Comparison of ENCODE assay signal across 8 mouse cellular contexts in the genomic region with DNA sequence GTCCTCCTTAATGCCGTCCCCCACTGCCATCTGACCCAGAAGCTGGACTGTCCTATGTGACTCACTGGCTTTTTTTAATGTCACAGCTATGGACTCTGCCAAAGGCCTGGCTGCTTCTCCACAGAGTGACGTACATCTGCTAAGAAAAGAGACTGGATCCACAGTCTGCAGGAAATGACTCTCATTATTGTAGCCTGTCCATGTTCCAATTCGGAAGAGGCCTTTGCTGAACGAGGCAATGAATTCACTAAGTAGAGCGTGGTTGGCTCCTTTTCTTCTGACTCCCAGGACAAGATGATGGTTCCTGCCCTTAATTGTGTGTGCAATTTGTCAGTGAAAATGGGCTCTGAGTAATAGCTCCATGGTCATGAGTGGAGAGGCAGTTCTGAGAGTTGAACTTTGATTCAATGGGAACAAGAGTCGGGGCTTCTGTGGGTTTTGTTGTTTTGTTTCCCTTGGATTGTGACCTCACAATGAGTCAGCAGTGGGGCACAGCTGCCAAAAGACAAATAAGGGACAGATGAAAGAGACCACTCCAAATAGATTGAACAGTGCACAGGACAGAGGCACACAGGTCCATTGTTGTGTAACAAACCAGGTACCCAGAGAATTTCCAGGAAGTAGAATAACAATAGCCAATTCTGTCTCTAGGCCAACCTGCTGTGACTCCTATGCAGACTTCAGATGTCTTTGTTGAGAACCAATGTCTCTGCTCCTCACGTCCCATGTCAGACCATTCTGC.
A peak's percentile ranks its signal among the peaks of the same experiment; 100 is the strongest.
DNase-seq lines count a peak whose midpoint lies in the region; ATAC-seq lines count a peak whose summit lies in the region.

No protein-coding gene starts in this region.

- WGBS in kidney, embryonic 15.5 days = 72% methylated on average over 7 of the region's 7 CpGs
- 67% methylated on average over 7 of the region's 7 CpGs for WGBS in heart, embryonic 13.5 days
- WGBS in hindbrain, embryonic 13.5 days = 55% methylated on average over 7 of the region's 7 CpGs

- no peak overlapping the region for H3K27ac ChIP-seq in kidney, embryonic 15.5 days
- H3K27ac ChIP-seq in heart, embryonic 13.5 days (replicated peaks) = peak overlapping the region; percentile 59
- H3K27ac ChIP-seq in hindbrain, embryonic 13.5 days = no peak overlapping the region

- H3K9me3 ChIP-seq in kidney, embryonic 15.5 days (replicated peaks) = no peaks in the 10 kb centered on the region
- 0 out of 2 replicates have a peak, but pooled peaks cover 4% of the 10 kb centered on the region for H3K9me3 ChIP-seq in heart, embryonic 13.5 days
- no peaks in the 10 kb centered on the region for H3K9me3 ChIP-seq in hindbrain, embryonic 13.5 days

- H3K4me3 ChIP-seq in kidney, embryonic 15.5 days (replicated peaks) = no peak overlapping the region
- H3K4me3 ChIP-seq in heart, embryonic 13.5 days = no peak overlapping the region
- H3K4me3 ChIP-seq in hindbrain, embryonic 13.5 days = no peak overlapping the region

- ATAC-seq in kidney, embryonic 15.5 days (replicated peaks; ENCODE audit: low FRiP score) = no peak
- no peak for ATAC-seq in heart, embryonic 13.5 days (ENCODE audit: extremely low read depth, insufficient number of reproducible peaks, low FRiP score, low TSS enrichment)
- no peak for ATAC-seq in hindbrain, embryonic 13.5 days (ENCODE audit: low FRiP score)

- no peaks in the 10 kb centered on the region for H3K4me1 ChIP-seq in kidney, embryonic 15.5 days
- H3K4me1 ChIP-seq in heart, embryonic 13.5 days = no peaks in the 10 kb centered on the region
- peaks cover 7% of the 10 kb centered on the region for H3K4me1 ChIP-seq in hindbrain, embryonic 13.5 days (replicated peaks)

- H3K4me2 ChIP-seq in kidney, embryonic 15.5 days = no peak overlapping the region
- H3K4me2 ChIP-seq in heart, embryonic 13.5 days = no peak overlapping the region
- no peak overlapping the region for H3K4me2 ChIP-seq in hindbrain, embryonic 13.5 days

- H3K9ac ChIP-seq in kidney, embryonic 15.5 days = no peak overlapping the region
- no peak overlapping the region for H3K9ac ChIP-seq in heart, embryonic 13.5 days
- H3K9ac ChIP-seq in hindbrain, embryonic 13.5 days = no peak overlapping the region

- peak; percentile 11 to 17 for DNase-seq in kidney, adult 8-10 months
- peak; percentile 8 for DNase-seq in cerebellum, adult 11-12 months
- peak; percentile 30 for DNase-seq in lung, postnatal 36 days
- DNase-seq in testis, postnatal 10 days (ENCODE audit: low spot score) = no peak
- DNase-seq in embryo, embryonic 9.5 days (ENCODE audit: extremely low spot score) = no peak

- no peaks in the 10 kb centered on the region for H3K27me3 ChIP-seq in kidney, embryonic 15.5 days
- no peaks in the 10 kb centered on the region for H3K27me3 ChIP-seq in heart, embryonic 13.5 days (replicated peaks)
- no peaks in the 10 kb centered on the region for H3K27me3 ChIP-seq in hindbrain, embryonic 13.5 days

- H3K36me3 ChIP-seq in kidney, embryonic 15.5 days = no peaks in the 10 kb centered on the region
- H3K36me3 ChIP-seq in heart, embryonic 13.5 days = no peaks in the 10 kb centered on the region
- H3K36me3 ChIP-seq in hindbrain, embryonic 13.5 days = no peaks in the 10 kb centered on the region

Comparison
In these comparisons a context has a peak if more than half of its experiments do, and no peak if none do; other contexts are left out.
1. DNase-seq: peak in kidney, adult 8-10 months (2 of 2), cerebellum, adult 11-12 months (single experiment) and lung, postnatal 36 days (single experiment); none in testis, postnatal 10 days (single experiment) and embryo, embryonic 9.5 days (single experiment).